Mouse (Mus musculus): ENCODE measurements around the gene Trip6. TPM values are rescaled to one million over a fixed set of nuclear protein-coding genes. Genes with fewer than 3 reads are reported as not detected.

Gene Trip6
- polyA plus RNA-seq (2011; ENCODE audit: insufficient read length, low read depth, missing spikeins), result 32.5 and 42.9 TPM in 2 replicates

GRCm38 (mm10) chr5:137314193-137315083 is at the start of gene Trip6:
Gene Trip6, minus strand, starts transcription at chr5:137314404.
- Histone ChIP-seq H3K4me1 (ENCODE audit: control insufficient read depth, insufficient read depth, low read length) (peaks cover 5% of the 10 kb centered on the region; the same call in 1 of the 2 replicates), H3K4me3 (ENCODE audit: insufficient read depth, low read length) (peak within 1 kb of the TSS; percentile 82), H3K27ac (ENCODE audit: insufficient read depth, low read length) (peak within 1 kb of the TSS; percentile 81)
- peak; percentile 34 for TF ChIP-seq POLR2A (IDR thresholded peaks at IDR 0.05; ENCODE audit: low read depth, low read length)
- TF ChIP-seq CTCF (IDR thresholded peaks at IDR 0.05; ENCODE audit: borderline replicate concordance, insufficient read depth, low read length), result no peak

- TF ChIP-seq CTCF (IDR thresholded peaks at IDR 0.05; ENCODE audit: borderline replicate concordance, insufficient read depth, low read length) (0 out of 2 replicates have a peak, but pooled peaks have one; percentile 9), POLR2A (IDR thresholded peaks at IDR 0.05; ENCODE audit: low read depth, low read length) (no peak)
Measured at GRCm38 (mm10) chr5:137358382-137358781, 44.2 kb upstream of the Trip6 start.

DNA sequence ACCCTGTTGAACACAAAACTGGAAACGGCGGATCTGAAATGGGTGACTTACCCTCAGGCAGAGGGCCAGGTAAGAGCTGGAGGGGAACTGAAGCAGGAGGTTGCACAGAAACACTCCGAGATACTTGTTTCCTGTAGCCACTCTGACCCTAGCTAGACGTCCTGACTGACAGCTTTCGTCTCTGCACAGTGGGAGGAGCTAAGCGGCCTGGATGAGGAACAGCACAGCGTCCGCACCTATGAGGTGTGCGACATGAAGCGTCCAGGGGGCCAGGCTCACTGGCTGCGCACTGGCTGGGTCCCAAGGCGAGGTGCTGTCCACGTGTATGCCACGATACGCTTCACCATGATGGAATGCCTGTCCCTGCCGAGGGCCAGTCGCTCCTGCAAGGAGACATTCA is 39.9 kb upstream of the Trip6 start:
- Histone ChIP-seq H3K4me3 (ENCODE audit: insufficient read depth, low read length) (no peak overlapping the region), H3K4me1 (ENCODE audit: control insufficient read depth, insufficient read depth, low read length) (no peaks in the 10 kb centered on the region; the same call in 1 of the 2 replicates), H3K27ac (ENCODE audit: insufficient read depth, low read length) (no peak overlapping the region)
- TF ChIP-seq POLR2A (IDR thresholded peaks at IDR 0.05; ENCODE audit: low read depth, low read length) (no peak), CTCF (IDR thresholded peaks at IDR 0.05; ENCODE audit: borderline replicate concordance, insufficient read depth, low read length) (no peak)

More at GRCm38 (mm10) chr5:137358382-137358781, 44.2 kb upstream of the Trip6 start:
- Histone ChIP-seq H3K4me3 (ENCODE audit: insufficient read depth, low read length) (no peak overlapping the region), H3K27ac (ENCODE audit: insufficient read depth, low read length) (no peak overlapping the region), H3K4me1 (ENCODE audit: control insufficient read depth, insufficient read depth, low read length) (no peaks in the 10 kb centered on the region; the same call in 1 of the 2 replicates)

GRCm38 (mm10) chr5:137352011-137352975 is 38.1 kb upstream of the Trip6 start:
- H3K4me1 ChIP-seq (ENCODE audit: control insufficient read depth, insufficient read depth, low read length), result no peaks in the 10 kb centered on the region; the same call in 1 of the 2 replicates
- H3K27ac ChIP-seq (ENCODE audit: insufficient read depth, low read length), result no peak overlapping the region
- TF ChIP-seq POLR2A (IDR thresholded peaks at IDR 0.05; ENCODE audit: low read depth, low read length) (no peak), CTCF (IDR thresholded peaks at IDR 0.05; ENCODE audit: borderline replicate concordance, insufficient read depth, low read length) (no peak)
- peak overlapping the region; percentile 91 for H3K4me3 ChIP-seq (ENCODE audit: insufficient read depth, low read length)

GRCm38 (mm10) chr5:137351394-137351793 is 37.2 kb upstream of the Trip6 start:
- TF ChIP-seq CTCF (IDR thresholded peaks at IDR 0.05; ENCODE audit: borderline replicate concordance, insufficient read depth, low read length) (no peak), POLR2A (IDR thresholded peaks at IDR 0.05; ENCODE audit: low read depth, low read length) (no peak)
- Histone ChIP-seq H3K27ac (ENCODE audit: insufficient read depth, low read length) (no peak overlapping the region), H3K4me3 (ENCODE audit: insufficient read depth, low read length) (peak overlapping the region; percentile 91), H3K4me1 (ENCODE audit: control insufficient read depth, insufficient read depth, low read length) (no peaks in the 10 kb centered on the region; the same call in 1 of the 2 replicates)

DNA sequence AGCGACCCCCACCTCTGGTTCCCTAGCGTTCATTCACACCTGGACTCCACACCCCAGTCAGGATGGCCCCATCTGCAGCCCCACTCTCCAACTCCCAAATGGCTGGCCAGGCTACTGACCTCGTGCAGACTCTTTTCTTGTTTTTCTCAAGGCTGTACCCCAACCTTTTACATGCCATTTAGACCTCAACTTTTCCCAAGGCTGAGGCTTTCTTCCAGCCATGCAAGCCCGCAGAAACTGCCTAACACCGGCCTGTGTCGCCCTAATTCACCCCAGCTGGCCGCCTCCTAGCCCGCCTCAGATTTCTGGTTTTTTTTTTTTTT is 36.8 kb upstream of the Trip6 start:
- Histone ChIP-seq H3K27ac (ENCODE audit: insufficient read depth, low read length) (no peak overlapping the region), H3K4me3 (ENCODE audit: insufficient read depth, low read length) (peak overlapping the region; percentile 91), H3K4me1 (ENCODE audit: control insufficient read depth, insufficient read depth, low read length) (no peaks in the 10 kb centered on the region; the same call in 1 of the 2 replicates)
- TF ChIP-seq CTCF (IDR thresholded peaks at IDR 0.05; ENCODE audit: borderline replicate concordance, insufficient read depth, low read length), result no peak

DNA sequence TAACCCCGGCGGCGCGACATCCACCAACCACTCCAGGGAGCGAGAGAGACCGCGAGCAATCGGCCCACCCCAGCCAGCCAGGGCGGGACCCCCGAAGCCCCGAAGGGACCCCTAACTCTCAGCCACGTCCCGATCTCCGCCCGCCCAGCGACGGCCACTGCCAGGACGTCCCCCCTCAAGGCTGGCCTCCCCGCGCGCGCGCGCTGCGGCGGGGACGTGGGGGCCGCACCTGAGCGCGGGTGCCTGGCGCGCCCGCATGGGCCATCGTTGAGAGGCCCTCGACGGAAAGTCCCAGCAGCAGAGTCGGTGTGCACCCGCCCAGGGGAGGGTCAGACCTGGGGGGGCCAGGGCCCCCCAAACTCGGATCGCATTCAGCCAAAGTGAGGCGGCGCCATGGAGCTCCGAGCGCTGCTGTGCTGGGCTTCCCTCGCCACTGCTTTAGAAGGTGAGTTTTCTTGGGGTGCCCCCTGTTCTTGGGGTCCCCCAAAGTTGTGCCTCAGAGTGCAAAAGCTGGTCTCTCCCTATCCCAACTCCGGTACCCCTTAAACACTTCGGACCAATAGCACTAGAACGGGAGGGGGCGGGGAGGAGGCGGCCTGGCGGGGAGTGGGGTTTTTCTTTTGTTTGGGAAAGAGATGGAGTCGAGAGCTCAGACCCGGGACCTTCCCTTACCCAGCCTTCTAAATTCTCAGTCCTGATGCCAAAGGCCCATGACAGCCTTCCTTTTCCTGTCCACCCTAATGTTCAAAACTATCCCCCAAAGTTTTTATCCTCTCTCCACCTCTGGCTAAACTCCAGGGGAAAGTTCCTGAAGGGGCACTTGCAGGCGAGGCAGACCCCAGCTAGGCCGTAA is 36.2 kb upstream of the Trip6 start:
- Histone ChIP-seq H3K4me3 (ENCODE audit: insufficient read depth, low read length) (peak overlapping the region; percentile 91), H3K4me1 (ENCODE audit: control insufficient read depth, insufficient read depth, low read length) (no peaks in the 10 kb centered on the region; the same call in 1 of the 2 replicates), H3K27ac (ENCODE audit: insufficient read depth, low read length) (peak overlapping the region; percentile 54)
- no peak for TF ChIP-seq CTCF (IDR thresholded peaks at IDR 0.05; ENCODE audit: borderline replicate concordance, insufficient read depth, low read length)
- no peak; the same call in 1 of the 2 replicates for TF ChIP-seq POLR2A (IDR thresholded peaks at IDR 0.05; ENCODE audit: low read depth, low read length)

DNA sequence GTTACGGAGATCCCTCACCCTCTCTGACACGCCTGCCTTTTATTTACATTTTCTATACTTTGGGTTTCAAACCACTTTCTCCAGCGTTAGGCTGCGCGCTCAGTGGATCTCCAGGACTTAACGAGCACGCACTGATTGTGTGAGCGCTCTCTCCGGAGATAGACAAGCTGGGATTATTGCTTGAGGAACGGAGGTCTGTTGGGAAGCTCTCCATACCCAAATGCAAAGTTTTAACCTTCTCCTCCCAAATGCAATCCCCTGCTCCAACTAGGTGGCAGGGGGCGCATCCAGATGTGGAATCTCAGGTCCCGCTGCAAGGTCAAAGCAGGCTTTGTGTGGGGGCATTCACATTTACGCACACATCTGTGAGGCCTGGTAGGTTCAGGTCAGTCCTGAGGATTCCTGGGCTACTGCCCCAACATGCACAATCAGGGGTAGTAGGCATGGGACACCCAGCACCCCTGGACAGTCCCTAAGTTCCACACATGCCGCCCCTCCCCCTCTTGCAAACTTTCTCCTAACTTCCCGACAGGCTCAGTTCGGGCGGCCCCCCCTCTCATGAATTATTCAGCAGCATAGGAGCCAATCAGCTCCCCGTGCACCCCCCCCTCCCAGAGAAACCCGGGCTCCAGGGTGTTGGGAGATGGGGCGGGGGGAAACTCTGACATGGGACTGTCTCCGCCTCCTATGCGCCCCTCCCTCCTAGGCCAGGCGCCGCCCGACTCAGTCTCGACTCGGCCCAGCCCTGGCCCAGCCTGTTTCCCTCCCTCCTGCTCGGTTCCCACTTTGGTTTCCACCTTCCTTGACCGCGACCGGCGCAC is 35.4 kb upstream of the Trip6 start, which contains the start of gene Ephb4:
Gene Ephb4 (plus strand): TSS at position 726 of the 821 bp plus-strand sequence.
- peak within 1 kb of the TSS; percentile 54 for H3K27ac ChIP-seq (ENCODE audit: insufficient read depth, low read length)
- no peaks in the 10 kb centered on the region; the same call in 1 of the 2 replicates for H3K4me1 ChIP-seq (ENCODE audit: control insufficient read depth, insufficient read depth, low read length)
- peak within 1 kb of the TSS; percentile 91 for H3K4me3 ChIP-seq (ENCODE audit: insufficient read depth, low read length)
- peak; percentile 94 for TF ChIP-seq POLR2A (IDR thresholded peaks at IDR 0.05; ENCODE audit: low read depth, low read length)
- TF ChIP-seq CTCF (IDR thresholded peaks at IDR 0.05; ENCODE audit: borderline replicate concordance, insufficient read depth, low read length), result no peak
